Mouse (Mus musculus): ENCODE data around the gene Ccn6. TPM values are rescaled to one million over a fixed set of nuclear protein-coding genes. Genes with fewer than 3 reads are reported as not detected.
"Not testable (repeated sequence)": the region's sequence is repeated elsewhere in the genome, so short reads cannot be mapped to it uniquely, and the experiment has no call there.

The Ccn6 gene
- 0.36 and 0.43 TPM in 2 replicates for polyA plus RNA-seq (2015; fragmentation: Nextera tagmentation; extraction: Ambion mirVana)

- Histone ChIP-seq H3K4me1 (replicated peaks) (peaks cover 20% of the 10 kb centered on the region), H3K9me3 (no peaks in the 10 kb centered on the region), H3K4me3 (no peak within 1 kb of the TSS), H3K9ac (no peak within 1 kb of the TSS), H3K4me2 (no peak within 1 kb of the TSS), H3K27me3 (no peaks in the 10 kb centered on the region), H3K36me3 (no peaks in the 10 kb centered on the region), H3K27ac (replicated peaks) (no peak within 1 kb of the TSS)
- WGBS = 91% methylated on average over 10 of the region's 10 CpGs
- ATAC-seq (ENCODE audit: low FRiP score, low read depth) = no peak
Measured at GRCm38 (mm10) chr10:39163694-39164093, at the start of gene Ccn6. Gene Ccn6 (minus strand): TSS chr10:39163794.

- H3K27me3 ChIP-seq = no peaks in the 10 kb centered on the region
- peaks cover 17% of the 10 kb centered on the region for H3K4me1 ChIP-seq (replicated peaks)
- no peak overlapping the region for H3K9ac ChIP-seq
- peak overlapping the region; percentile 74 for H3K27ac ChIP-seq (replicated peaks)
- ATAC-seq (ENCODE audit: low FRiP score, low read depth) = no peak; the same call in 1 of the 2 replicates
- H3K36me3 ChIP-seq = no peaks in the 10 kb centered on the region
- H3K9me3 ChIP-seq = peaks cover 4% of the 10 kb centered on the region; the same call in 1 of the 2 replicates
- no peak overlapping the region for H3K4me2 ChIP-seq
- no peak overlapping the region for H3K4me3 ChIP-seq
Measured at GRCm38 (mm10) chr10:39210031-39210430, 46.4 kb upstream of the Ccn6 start.

- Histone ChIP-seq H3K4me3 (no peak overlapping the region), H3K36me3 (no peaks in the 10 kb centered on the region), H3K4me2 (no peak overlapping the region), H3K27ac (replicated peaks) (peak overlapping the region; percentile 74), H3K9ac (no peak overlapping the region), H3K4me1 (replicated peaks) (peaks cover 17% of the 10 kb centered on the region), H3K27me3 (no peaks in the 10 kb centered on the region), H3K9me3 (peaks cover 4% of the 10 kb centered on the region; the same call in 1 of the 2 replicates)
- WGBS = 20% methylated on average over 10 of the region's 10 CpGs
- ATAC-seq (ENCODE audit: low FRiP score, low read depth) = peak; percentile 82
Measured at GRCm38 (mm10) chr10:39209161-39210025, 45.8 kb upstream of the Ccn6 start.

- ATAC-seq (ENCODE audit: low FRiP score, low read depth) = 0 out of 2 replicates have a peak, but pooled peaks have one; percentile 52
- no peaks in the 10 kb centered on the region for H3K27me3 ChIP-seq
- H3K4me3 ChIP-seq = no peak overlapping the region
- no peak overlapping the region for H3K9ac ChIP-seq
- no peak overlapping the region for H3K4me2 ChIP-seq
- 52% methylated on average over 4 of the region's 4 CpGs for whole genome bisulfite sequencing
- no peaks in the 10 kb centered on the region for H3K36me3 ChIP-seq
- peaks cover 17% of the 10 kb centered on the region for H3K4me1 ChIP-seq (replicated peaks)
- H3K27ac ChIP-seq (replicated peaks) = peak overlapping the region; percentile 74
- H3K9me3 ChIP-seq = peaks cover 4% of the 10 kb centered on the region; the same call in 1 of the 2 replicates
Measured at GRCm38 (mm10) chr10:39208712-39209111, 45.1 kb upstream of the Ccn6 start.

- 78% methylated on average over 3 of the region's 3 CpGs for WGBS
- peaks cover 17% of the 10 kb centered on the region for H3K4me1 ChIP-seq (replicated peaks)
- no peaks in the 10 kb centered on the region for H3K36me3 ChIP-seq
- no peak for ATAC-seq (ENCODE audit: low FRiP score, low read depth)
- H3K4me2 ChIP-seq = no peak overlapping the region
- H3K4me3 ChIP-seq = no peak overlapping the region
- H3K9me3 ChIP-seq = peaks cover 4% of the 10 kb centered on the region; the same call in 1 of the 2 replicates
- no peak overlapping the region for H3K27ac ChIP-seq (replicated peaks)
- H3K27me3 ChIP-seq = no peaks in the 10 kb centered on the region
- no peak overlapping the region for H3K9ac ChIP-seq
Measured at GRCm38 (mm10) chr10:39207310-39207855, 43.8 kb upstream of the Ccn6 start.

- Histone ChIP-seq H3K9me3 (no peaks in the 10 kb centered on the region), H3K27me3 (no peaks in the 10 kb centered on the region), H3K9ac (no peak overlapping the region), H3K27ac (replicated peaks) (no peak overlapping the region), H3K4me2 (no peak overlapping the region), H3K4me3 (no peak overlapping the region), H3K36me3 (no peaks in the 10 kb centered on the region), H3K4me1 (replicated peaks) (no peaks in the 10 kb centered on the region)
- WGBS = 75% methylated on average over 4 of the region's 4 CpGs
- ATAC-seq (ENCODE audit: low FRiP score, low read depth) = no peak
Measured at GRCm38 (mm10) chr10:39202490-39202889, 38.9 kb upstream of the Ccn6 start.

GRCm38 (mm10) chr10:39198216-39198615 lies 34.6 kb upstream of the Ccn6 start:
- H3K4me1 ChIP-seq (replicated peaks); H3K36me3 ChIP-seq; H3K9me3 ChIP-seq; H3K9ac ChIP-seq; H3K27me3 ChIP-seq; ATAC-seq (ENCODE audit: low FRiP score, low read depth); H3K27ac ChIP-seq (replicated peaks); H3K4me3 ChIP-seq; H3K4me2 ChIP-seq: not testable (repeated sequence)
- WGBS = 93% methylated on average over 11 of the region's 11 CpGs

GRCm38 (mm10) chr10:39192673-39193072 lies 29.1 kb upstream of the Ccn6 start:
- no peak for ATAC-seq (ENCODE audit: low FRiP score, low read depth)
- no peak overlapping the region for H3K4me2 ChIP-seq
- WGBS = 97% methylated on average over 3 of the region's 3 CpGs
- H3K27me3 ChIP-seq = no peaks in the 10 kb centered on the region
- no peaks in the 10 kb centered on the region for H3K9me3 ChIP-seq
- H3K4me3 ChIP-seq = no peak overlapping the region
- H3K27ac ChIP-seq (replicated peaks) = no peak overlapping the region
- no peaks in the 10 kb centered on the region for H3K36me3 ChIP-seq
- H3K4me1 ChIP-seq (replicated peaks) = no peaks in the 10 kb centered on the region
- no peak overlapping the region for H3K9ac ChIP-seq

GRCm38 (mm10) chr10:39185545-39185906 lies 21.9 kb upstream of the Ccn6 start:
- Histone ChIP-seq H3K4me1 (replicated peaks) (no peaks in the 10 kb centered on the region; the same call in 1 of the 2 replicates), H3K9me3 (no peaks in the 10 kb centered on the region), H3K27me3 (no peaks in the 10 kb centered on the region), H3K27ac (replicated peaks) (peak overlapping the region; percentile 30), H3K36me3 (no peaks in the 10 kb centered on the region), H3K9ac (no peak overlapping the region), H3K4me2 (no peak overlapping the region), H3K4me3 (no peak overlapping the region)
- 79% methylated on average over 4 of the region's 4 CpGs for WGBS
- no peak for ATAC-seq (ENCODE audit: low FRiP score, low read depth)

- peak overlapping the region; percentile 30 for H3K27ac ChIP-seq (replicated peaks)
Measured at GRCm38 (mm10) chr10:39184864-39185544, 21.4 kb upstream of the Ccn6 start.

GRCm38 (mm10) chr10:39176981-39177380 lies 13.4 kb upstream of the Ccn6 start:
- no peaks in the 10 kb centered on the region for H3K9me3 ChIP-seq
- WGBS = 93% methylated on average over 5 of the region's 5 CpGs
- no peak for ATAC-seq (ENCODE audit: low FRiP score, low read depth)
- no peak overlapping the region for H3K4me3 ChIP-seq
- H3K9ac ChIP-seq = no peak overlapping the region
- H3K27ac ChIP-seq (replicated peaks) = no peak overlapping the region
- H3K4me2 ChIP-seq = no peak overlapping the region
- H3K36me3 ChIP-seq = no peaks in the 10 kb centered on the region
- H3K27me3 ChIP-seq = no peaks in the 10 kb centered on the region
- H3K4me1 ChIP-seq (replicated peaks) = peaks cover 15% of the 10 kb centered on the region

More at GRCm38 (mm10) chr10:39184864-39185544, 21.4 kb upstream of the Ccn6 start:
- Histone ChIP-seq H3K9me3 (no peaks in the 10 kb centered on the region), H3K4me1 (replicated peaks) (no peaks in the 10 kb centered on the region; the same call in 1 of the 2 replicates), H3K36me3 (no peaks in the 10 kb centered on the region), H3K27me3 (no peaks in the 10 kb centered on the region), H3K4me3 (no peak overlapping the region), H3K9ac (no peak overlapping the region), H3K4me2 (no peak overlapping the region)
- WGBS = 78% methylated on average over 8 of the region's 8 CpGs
- 0 out of 2 replicates have a peak, but pooled peaks have one; percentile 75 for ATAC-seq (ENCODE audit: low FRiP score, low read depth)

- no peaks in the 10 kb centered on the region for H3K36me3 ChIP-seq
- WGBS = 21% methylated on average over 13 of the region's 13 CpGs
- H3K27me3 ChIP-seq = no peaks in the 10 kb centered on the region
- H3K9me3 ChIP-seq = no peaks in the 10 kb centered on the region
- H3K4me3 ChIP-seq = no peak overlapping the region
- H3K4me2 ChIP-seq = peak overlapping the region; percentile 72
- no peak overlapping the region for H3K9ac ChIP-seq
- peak overlapping the region; percentile 97 for H3K27ac ChIP-seq (replicated peaks)
- H3K4me1 ChIP-seq (replicated peaks) = peaks cover 30% of the 10 kb centered on the region
- ATAC-seq (ENCODE audit: low FRiP score, low read depth) = no peak
Measured at GRCm38 (mm10) chr10:39173077-39173476, 9.5 kb upstream of the Ccn6 start.
